Mouse (Mus musculus): ENCODE measurements around the gene Fubp3. TPM values are rescaled to one million over a fixed set of nuclear protein-coding genes. Genes with fewer than 3 reads are reported as not detected.

Gene Fubp3
- total RNA-seq, 2 experiments from 2014 or later = 34.3 to 39.1 TPM

DNA sequence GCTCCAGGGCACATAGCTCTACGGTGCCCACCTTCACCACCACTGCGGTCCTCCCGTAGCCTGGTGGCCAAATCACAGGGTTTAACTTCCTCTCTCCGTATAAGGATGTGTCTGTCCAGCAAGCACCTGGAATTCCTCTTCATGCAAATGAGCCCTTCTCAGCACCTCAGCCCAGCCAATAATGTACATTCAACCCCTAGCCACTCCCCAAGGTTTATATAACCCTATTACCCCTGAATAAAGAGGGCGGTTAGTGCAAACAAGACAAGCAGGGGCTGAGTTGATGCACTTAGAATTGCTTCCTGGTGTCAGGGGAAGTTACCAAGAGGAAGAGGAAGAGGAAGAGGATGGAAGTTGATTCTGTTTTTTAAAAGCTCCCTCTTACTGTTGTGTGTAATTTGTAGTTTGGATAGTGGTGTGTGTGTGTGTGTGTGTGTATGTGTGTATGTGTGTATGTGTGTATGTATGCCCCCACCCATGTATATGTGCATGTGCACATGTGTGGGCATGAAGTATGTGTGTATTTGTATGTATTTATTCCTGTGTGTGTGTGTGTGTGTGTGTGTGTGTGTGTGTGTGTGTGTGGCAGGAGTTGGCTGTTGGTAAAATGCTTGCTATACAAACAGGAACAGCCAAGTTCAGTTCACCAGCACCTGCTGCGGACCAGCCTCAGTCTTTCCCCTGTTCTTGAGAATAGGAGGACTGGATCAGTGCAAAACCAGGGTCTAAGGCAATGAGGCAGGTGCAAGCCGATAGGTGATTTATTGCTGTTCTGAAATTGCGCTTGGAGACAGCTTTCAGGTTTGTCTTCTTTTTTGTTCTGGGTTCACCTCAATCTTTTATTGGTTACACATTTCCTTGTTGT, 90.7 kb downstream of the Fubp3 start:
- no peak for DNase-seq (ENCODE audit: low spot score in 2 of 2)

DNA sequence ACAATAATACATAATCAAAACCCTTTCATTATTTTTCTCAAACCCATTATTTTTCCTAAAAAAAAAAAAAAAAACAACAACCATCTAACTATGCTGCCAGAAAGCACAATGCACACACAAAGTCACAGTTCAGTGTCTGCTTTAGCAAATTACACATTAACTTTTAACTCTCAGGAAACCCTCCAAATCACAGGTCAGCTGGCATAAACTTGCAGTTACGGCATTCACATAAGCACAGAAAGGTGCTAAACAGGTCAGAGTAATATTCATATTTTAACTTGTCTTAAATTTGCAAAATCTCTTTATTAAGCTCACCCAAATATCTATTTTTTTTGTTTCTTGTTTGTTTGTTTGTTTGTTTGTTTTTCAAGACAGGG, 91.3 kb downstream of the Fubp3 start:
- DNase-seq (ENCODE audit: low spot score in 2 of 2) = no peak

Small RNAs within 50 kb of the gene (microRNA-seq; reads per million reads assigned to microRNA genes)
- gene Mir6998 = 0.39 to 2.5 reads per million in 2 experiments

Other genes with a start within 250 kb of the Fubp3 start
- gene Ass1, start 102.4 kb upstream of the Fubp3 start, total RNA-seq (2021) = 10 to 100 TPM; 33.8 to 40.5 TPM
- under 1 TPM; 0.30 to 0.37 TPM for gene Prdm12, start 67.4 kb downstream of the Fubp3 start, total RNA-seq (2021)
- gene Exosc2, start 98.1 kb downstream of the Fubp3 start, total RNA-seq (2021) = 10 to 100 TPM; 21.8 to 22.3 TPM
- 10 to 100 TPM; 42.5 to 46.0 TPM for gene Abl1, start 115.7 kb downstream of the Fubp3 start, total RNA-seq (2021)
- gene Qrfp, start 237.9 kb downstream of the Fubp3 start, total RNA-seq (2021) = not detected